Mouse (Mus musculus) limb, embryonic 12.5 days (tissue): ENCODE data around the gene Nos1ap. TPM values are rescaled to one million over a fixed set of nuclear protein-coding genes. Genes with fewer than 3 reads are reported as not detected.

Experiments
- ATAC-seq: fragments of 200-750 bp; cut with Nextera tagmentation; 2 replicates; pipeline ENCODE4 v1.8.0; 2017; ENCODE audit warnings: low read depth, moderate TSS enrichment; ENCODE audit not compliant: insufficient number of reproducible peaks, insufficient read depth, low FRiP score, low TSS enrichment
- H3K27ac ChIP-seq: fragments of 300-500 bp; sonication (generic); 2 replicates; pipeline ENCODE4 v1.5.1; 2016; ENCODE audit warnings: mild to moderate bottlenecking, moderate library complexity
- H3K27me3 ChIP-seq: fragments of 300-500 bp; sonication (generic); 2 replicates; pipeline ENCODE4 v1.6.1; 2016; ENCODE audit warnings: mild to moderate bottlenecking, moderate library complexity
- H3K36me3 ChIP-seq: fragments of 300-500 bp; sonication (generic); 2 replicates; pipeline ENCODE4 v1.6.1; 2016; ENCODE audit warnings: mild to moderate bottlenecking, moderate library complexity
- H3K4me1 ChIP-seq: fragments of 300-500 bp; sonication (generic); replicated peaks from 2 replicates; pipeline ENCODE4 v1.6.1; 2016
- H3K4me2 ChIP-seq: fragments of 300-500 bp; sonication (generic); 2 replicates; pipeline ENCODE4 v1.6.1; 2016; ENCODE audit warnings: mild to moderate bottlenecking, moderate library complexity
- H3K4me3 ChIP-seq: fragments of 300-500 bp; sonication (generic); replicated peaks from 2 replicates; pipeline ENCODE4 v1.5.1; 2016; ENCODE audit warnings: mild to moderate bottlenecking
- H3K9ac ChIP-seq: fragments of 300-500 bp; sonication (generic); replicated peaks from 2 replicates; pipeline ENCODE4 v1.6.1; 2016; ENCODE audit warnings: mild to moderate bottlenecking, moderate library complexity
- H3K9me3 ChIP-seq: fragments of 300-500 bp; sonication (generic); 2 replicates; pipeline ENCODE4 v1.6.1; 2016; ENCODE audit warnings: mild to moderate bottlenecking, moderate library complexity
- WGBS: fragments of 180-500 bp; shearing (Covaris S2); methylation state at CpG from one replicate; pipeline ENCODE4 v1.1.7; 2016; 5-methylcytosine and 5-hydroxymethylcytosine counted together
- polyA plus RNA-seq: library from polyadenylated mRNA; unstranded; fragments of >200 nt; fragmentation: Nextera tagmentation; extraction: Ambion mirVana; gene quantifications from 2 replicates; pipeline ENCODE4 v1.2.1, GENCODE M21; 2016

Gene Nos1ap
- polyA plus RNA-seq, 1 experiment from 2014 or later = 9.1 TPM

GRCm38 (mm10) chr1:170430660-170431059 is 159.0 kb downstream of the Nos1ap start:
- Histone ChIP-seq H3K27ac (no peak overlapping the region), H3K4me3 (no peak overlapping the region), H3K36me3 (no peaks in the 10 kb centered on the region), H3K4me2 (no peak overlapping the region), H3K27me3 (no peaks in the 10 kb centered on the region; the same call in 1 of the 2 replicates), H3K4me1 (peaks cover 23% of the 10 kb centered on the region), H3K9ac (no peak overlapping the region), H3K9me3 (no peaks in the 10 kb centered on the region)
- no peak for ATAC-seq
- 89% methylated on average over 7 of the region's 7 CpGs for WGBS

GRCm38 (mm10) chr1:170429656-170430055 is 160.0 kb downstream of the Nos1ap start:
- H3K9ac ChIP-seq = no peak overlapping the region
- WGBS = 81% methylated on average over 6 of the region's 6 CpGs
- H3K4me3 ChIP-seq = no peak overlapping the region
- H3K4me2 ChIP-seq = no peak overlapping the region
- no peaks in the 10 kb centered on the region for H3K9me3 ChIP-seq
- no peak overlapping the region for H3K27ac ChIP-seq
- ATAC-seq = no peak
- no peaks in the 10 kb centered on the region; the same call in 1 of the 2 replicates for H3K27me3 ChIP-seq
- H3K4me1 ChIP-seq = peaks cover 23% of the 10 kb centered on the region
- no peaks in the 10 kb centered on the region for H3K36me3 ChIP-seq

- Histone ChIP-seq H3K4me3 (no peak overlapping the region), H3K4me2 (no peak overlapping the region), H3K4me1 (peaks cover 23% of the 10 kb centered on the region), H3K36me3 (no peaks in the 10 kb centered on the region), H3K27ac (no peak overlapping the region), H3K27me3 (no peaks in the 10 kb centered on the region; the same call in 1 of the 2 replicates), H3K9me3 (no peaks in the 10 kb centered on the region), H3K9ac (no peak overlapping the region)
- WGBS = 85% methylated on average over 2 of the region's 2 CpGs
- no peak for ATAC-seq
Measured at GRCm38 (mm10) chr1:170428141-170428540, 161.5 kb downstream of the Nos1ap start.

DNA sequence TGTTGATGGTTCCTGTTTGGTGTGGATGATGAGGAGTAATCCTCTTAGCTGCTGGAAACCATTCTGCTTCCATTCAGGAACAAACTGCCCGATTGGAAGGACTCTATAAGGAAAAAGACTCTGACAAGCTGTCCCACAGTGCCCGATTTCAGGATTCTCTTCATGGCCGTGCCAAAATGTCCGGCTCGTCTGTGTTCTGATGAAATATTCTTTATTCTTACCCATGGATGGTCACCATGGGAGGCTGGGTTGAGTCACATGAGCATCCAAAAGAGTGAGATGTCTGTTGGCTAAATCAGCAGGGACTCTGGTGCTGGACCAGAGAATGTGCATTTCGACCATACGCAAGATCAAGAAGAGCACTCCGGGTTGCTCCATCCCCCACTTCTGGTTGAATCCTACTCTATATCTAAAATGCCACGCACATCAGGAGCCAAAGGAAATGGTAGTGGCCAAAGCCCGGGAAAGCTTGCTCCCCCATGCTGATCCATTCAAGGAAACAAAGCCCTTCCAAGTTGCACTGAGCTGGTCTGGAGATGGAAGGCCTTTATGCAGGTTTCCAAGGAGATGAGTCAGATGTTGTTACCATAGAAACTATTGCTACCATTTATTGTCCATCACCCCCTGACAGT is 165.3 kb downstream of the Nos1ap start:
- no peaks in the 10 kb centered on the region for H3K36me3 ChIP-seq
- no peak overlapping the region for H3K4me2 ChIP-seq
- no peak for ATAC-seq
- H3K9me3 ChIP-seq = no peaks in the 10 kb centered on the region
- H3K27ac ChIP-seq = no peak overlapping the region
- H3K27me3 ChIP-seq = no peaks in the 10 kb centered on the region
- H3K9ac ChIP-seq = no peak overlapping the region
- peaks cover 6% of the 10 kb centered on the region; the same call in 1 of the 2 replicates for H3K4me1 ChIP-seq
- H3K4me3 ChIP-seq = no peak overlapping the region
- WGBS = 89% methylated on average over 10 of the region's 10 CpGs

DNA sequence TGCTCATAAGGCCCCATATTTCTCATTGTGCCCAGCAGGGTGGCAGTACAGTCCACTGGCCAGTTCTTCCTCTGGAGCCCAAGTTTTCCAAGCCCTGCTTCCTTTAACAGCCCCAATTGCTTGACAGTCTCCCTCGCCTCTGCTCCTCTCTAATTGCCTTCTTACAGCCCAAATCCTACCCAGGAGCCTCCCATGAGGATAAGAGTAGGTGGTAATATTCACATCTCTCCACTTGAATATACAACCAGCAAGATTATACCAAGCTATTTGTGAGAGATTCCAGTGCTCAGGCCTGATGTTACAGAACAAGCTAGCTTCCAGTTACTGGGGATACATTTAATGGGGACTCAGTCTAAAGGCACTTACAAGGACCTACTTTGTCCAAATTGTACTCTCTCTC is 166.6 kb downstream of the Nos1ap start:
- Histone ChIP-seq H3K27me3 (no peaks in the 10 kb centered on the region), H3K4me1 (no peaks in the 10 kb centered on the region), H3K4me2 (no peak overlapping the region), H3K27ac (no peak overlapping the region), H3K36me3 (no peaks in the 10 kb centered on the region), H3K4me3 (no peak overlapping the region), H3K9me3 (no peaks in the 10 kb centered on the region), H3K9ac (no peak overlapping the region)
- WGBS = 29% methylated on average over 1 of the region's 1 CpGs
- ATAC-seq = no peak

GRCm38 (mm10) chr1:170422188-170422587 is 167.5 kb downstream of the Nos1ap start:
- ATAC-seq = no peak
- 82% methylated on average over 4 of the region's 4 CpGs for WGBS

DNA sequence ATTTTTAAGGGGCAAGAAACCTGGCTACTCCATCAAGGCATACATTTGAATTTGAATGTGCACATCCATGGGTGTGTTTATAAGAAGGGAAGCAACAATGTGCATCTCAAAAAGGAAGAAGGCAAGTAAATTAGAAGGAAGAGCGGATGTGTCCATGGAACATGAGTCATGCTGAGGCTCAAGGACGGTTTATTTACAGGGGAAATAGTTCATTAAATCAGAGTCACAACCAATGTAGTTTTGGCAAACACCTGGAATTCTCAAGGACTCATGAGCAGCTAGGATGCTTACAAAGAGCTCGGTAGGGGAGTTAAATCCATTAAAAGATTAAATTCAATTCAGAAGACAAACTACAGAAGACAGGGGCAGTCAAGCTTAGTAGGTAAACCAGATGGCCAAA is 169.7 kb downstream of the Nos1ap start:
- WGBS = 85% methylated on average over 3 of the region's 3 CpGs
- Histone ChIP-seq H3K9me3 (no peaks in the 10 kb centered on the region), H3K4me1 (peaks cover 4% of the 10 kb centered on the region), H3K4me3 (no peak overlapping the region), H3K27ac (no peak overlapping the region), H3K27me3 (no peaks in the 10 kb centered on the region), H3K36me3 (no peaks in the 10 kb centered on the region), H3K9ac (no peak overlapping the region), H3K4me2 (no peak overlapping the region)
- ATAC-seq = no peak

More at GRCm38 (mm10) chr1:170422188-170422587, 167.5 kb downstream of the Nos1ap start:
- Histone ChIP-seq H3K9me3 (no peaks in the 10 kb centered on the region), H3K36me3 (no peaks in the 10 kb centered on the region), H3K27ac (no peak overlapping the region), H3K9ac (no peak overlapping the region), H3K4me3 (no peak overlapping the region), H3K4me1 (no peaks in the 10 kb centered on the region), H3K27me3 (no peaks in the 10 kb centered on the region), H3K4me2 (no peak overlapping the region)

DNA sequence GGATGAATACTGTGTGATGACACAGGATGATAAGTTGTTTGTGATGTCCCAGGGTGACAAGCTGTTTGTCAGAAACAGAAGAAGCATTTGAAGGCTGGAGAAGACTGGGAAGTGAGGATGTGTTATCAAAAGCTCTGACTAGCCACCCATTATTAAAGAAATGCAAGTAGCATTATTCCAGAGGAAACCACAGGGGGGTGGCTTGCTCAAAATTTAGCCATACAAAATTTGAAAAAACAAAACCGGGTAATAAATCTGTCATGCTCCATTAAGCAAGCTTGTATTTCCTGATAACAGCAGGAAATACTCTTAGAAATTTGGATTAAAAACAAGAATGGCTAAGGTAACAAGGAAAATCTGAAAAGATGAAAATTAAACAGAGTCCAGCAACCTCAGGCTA is 171.5 kb downstream of the Nos1ap start:
- no peaks in the 10 kb centered on the region for H3K27me3 ChIP-seq
- H3K4me2 ChIP-seq = no peak overlapping the region
- H3K9me3 ChIP-seq = no peaks in the 10 kb centered on the region
- peaks cover 4% of the 10 kb centered on the region for H3K4me1 ChIP-seq
- no peak for ATAC-seq
- H3K4me3 ChIP-seq = no peak overlapping the region
- H3K36me3 ChIP-seq = no peaks in the 10 kb centered on the region
- H3K27ac ChIP-seq = no peak overlapping the region
- no peak overlapping the region for H3K9ac ChIP-seq
- WGBS = 85% methylated on average over 1 of the region's 1 CpGs

- H3K9me3 ChIP-seq = no peaks in the 10 kb centered on the region
- H3K27ac ChIP-seq = no peak overlapping the region
- no peaks in the 10 kb centered on the region for H3K36me3 ChIP-seq
- no peak overlapping the region for H3K4me2 ChIP-seq
- WGBS = 45% methylated on average over 2 of the region's 2 CpGs
- ATAC-seq = no peak
- no peak overlapping the region for H3K4me3 ChIP-seq
- H3K9ac ChIP-seq = no peak overlapping the region
- peaks cover 4% of the 10 kb centered on the region for H3K4me1 ChIP-seq
- H3K27me3 ChIP-seq = no peaks in the 10 kb centered on the region
Measured at GRCm38 (mm10) chr1:170416967-170417366, 172.7 kb downstream of the Nos1ap start.

DNA sequence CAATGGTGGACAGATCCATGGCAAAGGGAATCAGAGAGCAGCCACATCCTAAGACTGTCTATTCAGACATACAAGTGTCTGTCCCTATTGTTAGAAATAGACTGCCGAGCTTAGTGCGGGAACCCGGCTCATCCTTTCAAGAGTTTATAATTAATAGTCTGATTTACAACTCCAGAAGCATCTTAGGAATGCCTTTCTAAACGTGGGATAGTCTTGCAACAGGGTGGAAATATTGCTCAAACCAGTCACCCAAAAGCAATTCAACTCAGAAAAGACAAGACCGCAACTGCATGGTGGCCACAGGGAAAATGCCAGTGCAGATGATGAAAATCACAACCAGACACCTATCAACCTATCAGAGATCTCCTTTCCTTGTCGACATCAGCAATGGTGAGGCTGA is 173.5 kb downstream of the Nos1ap start:
- WGBS = 68% methylated on average over 6 of the region's 6 CpGs
- Histone ChIP-seq H3K4me3 (no peak overlapping the region), H3K27ac (no peak overlapping the region), H3K27me3 (no peaks in the 10 kb centered on the region), H3K36me3 (no peaks in the 10 kb centered on the region), H3K9me3 (no peaks in the 10 kb centered on the region), H3K4me1 (peaks cover 4% of the 10 kb centered on the region), H3K4me2 (no peak overlapping the region), H3K9ac (no peak overlapping the region)
- no peak for ATAC-seq

- Histone ChIP-seq H3K4me3 (no peak overlapping the region), H3K27ac (no peak overlapping the region), H3K4me2 (no peak overlapping the region), H3K9me3 (no peaks in the 10 kb centered on the region), H3K27me3 (no peaks in the 10 kb centered on the region), H3K9ac (no peak overlapping the region), H3K36me3 (no peaks in the 10 kb centered on the region), H3K4me1 (peaks cover 4% of the 10 kb centered on the region)
- 75% methylated on average over 3 of the region's 3 CpGs for WGBS
- ATAC-seq = no peak
Measured at GRCm38 (mm10) chr1:170415395-170415794, 174.3 kb downstream of the Nos1ap start.
